Mouse (Mus musculus): ENCODE measurements around the gene Prdm9. TPM values are rescaled to one million over a fixed set of nuclear protein-coding genes. Genes with fewer than 3 reads are reported as not detected.

Gene Prdm9
- polyA plus RNA-seq, 1 experiment from 2014 or later, result 0.85 TPM

DNA sequence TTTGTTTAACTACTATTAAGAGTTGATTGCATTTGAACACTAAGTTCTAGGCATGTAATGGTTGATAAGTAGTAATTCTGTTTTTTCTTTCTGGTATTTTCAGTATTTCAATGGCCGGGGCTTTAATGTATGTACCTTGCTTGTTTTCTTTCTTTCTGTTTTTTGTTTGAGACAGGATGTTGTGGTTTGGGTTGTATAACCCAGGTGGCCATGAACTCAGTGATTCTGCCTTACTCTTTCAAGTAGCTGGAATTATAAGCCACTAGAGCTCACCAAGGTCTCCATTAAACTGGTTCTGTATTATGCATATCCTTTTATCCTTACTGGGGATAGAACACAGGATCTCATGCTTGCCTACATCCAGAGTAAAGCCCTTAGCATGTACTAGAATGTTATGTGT is 45.4 kb downstream of the Prdm9 start:
- DNase-seq (ENCODE audit: low spot score) (no peak), ATAC-seq (ENCODE audit: low FRiP score) (no peak)
- Histone ChIP-seq H3K9me3 (ENCODE audit: control insufficient read depth, low read length) (no peaks in the 10 kb centered on the region), H3K9ac (ENCODE audit: low read depth, low read length) (no peak overlapping the region), H3K27ac (ENCODE audit: low read depth, low read length) (no peak overlapping the region), H3K27me3 (ENCODE audit: control insufficient read depth, insufficient read depth, low read length) (no peaks in the 10 kb centered on the region), H3K4me1 (replicated peaks; ENCODE audit: control insufficient read depth, insufficient read depth, low read length) (no peaks in the 10 kb centered on the region), H3K36me3 (ENCODE audit: control insufficient read depth, insufficient read depth, low read length) (peaks cover 11% of the 10 kb centered on the region), H3K4me3 (ENCODE audit: low read depth, low read length) (no peak overlapping the region), H3K4me2 (replicated peaks; ENCODE audit: low read depth, low read length) (no peak overlapping the region)
- 91% methylated on average over 1 of the region's 1 CpGs for WGBS

GRCm38 (mm10) chr17:15518186-15518585 is 46.0 kb downstream of the Prdm9 start:
- ATAC-seq (ENCODE audit: low FRiP score), result no peak
- H3K4me3 ChIP-seq (ENCODE audit: low read depth, low read length), result no peak overlapping the region
- no peak overlapping the region for H3K9ac ChIP-seq (ENCODE audit: low read depth, low read length)
- H3K4me2 ChIP-seq (replicated peaks; ENCODE audit: low read depth, low read length), result no peak overlapping the region
- peaks cover 13% of the 10 kb centered on the region for H3K36me3 ChIP-seq (ENCODE audit: control insufficient read depth, insufficient read depth, low read length)
- no peaks in the 10 kb centered on the region for H3K27me3 ChIP-seq (ENCODE audit: control insufficient read depth, insufficient read depth, low read length)
- no peak for DNase-seq (ENCODE audit: low spot score)
- 92% methylated on average over 5 of the region's 5 CpGs for WGBS
- no peaks in the 10 kb centered on the region for H3K9me3 ChIP-seq (ENCODE audit: control insufficient read depth, low read length)
- H3K4me1 ChIP-seq (replicated peaks; ENCODE audit: control insufficient read depth, insufficient read depth, low read length), result no peaks in the 10 kb centered on the region
- no peak overlapping the region for H3K27ac ChIP-seq (ENCODE audit: low read depth, low read length)

DNA sequence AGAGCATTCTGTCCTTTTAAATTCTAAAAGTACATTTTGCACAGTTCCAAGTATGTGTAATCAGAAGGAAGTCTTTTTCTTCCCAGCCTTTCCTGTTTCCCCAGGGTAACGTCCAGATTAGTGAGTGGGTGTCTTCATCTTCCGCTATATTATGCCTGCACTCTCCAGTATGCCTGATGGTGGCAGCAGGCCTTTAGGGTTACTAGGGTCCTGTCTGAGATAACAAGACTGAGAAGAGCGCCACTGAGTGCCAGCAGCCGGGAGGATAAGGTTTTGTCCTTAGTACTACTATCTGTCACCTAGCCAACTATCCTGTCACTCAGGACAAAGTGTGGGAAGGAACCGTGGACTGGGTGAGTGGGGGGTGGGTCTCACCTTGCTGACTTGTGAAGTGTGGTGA is 46.4 kb downstream of the Prdm9 start:
- DNase-seq (ENCODE audit: low spot score) (no peak), ATAC-seq (ENCODE audit: low FRiP score) (no peak)
- Histone ChIP-seq H3K27me3 (ENCODE audit: control insufficient read depth, insufficient read depth, low read length) (no peaks in the 10 kb centered on the region), H3K36me3 (ENCODE audit: control insufficient read depth, insufficient read depth, low read length) (peaks cover 13% of the 10 kb centered on the region), H3K4me3 (ENCODE audit: low read depth, low read length) (no peak overlapping the region), H3K9me3 (ENCODE audit: control insufficient read depth, low read length) (no peaks in the 10 kb centered on the region), H3K4me2 (replicated peaks; ENCODE audit: low read depth, low read length) (no peak overlapping the region), H3K4me1 (replicated peaks; ENCODE audit: control insufficient read depth, insufficient read depth, low read length) (no peaks in the 10 kb centered on the region), H3K9ac (ENCODE audit: low read depth, low read length) (no peak overlapping the region), H3K27ac (ENCODE audit: low read depth, low read length) (no peak overlapping the region)
- WGBS, result 84% methylated on average over 5 of the region's 5 CpGs

DNA sequence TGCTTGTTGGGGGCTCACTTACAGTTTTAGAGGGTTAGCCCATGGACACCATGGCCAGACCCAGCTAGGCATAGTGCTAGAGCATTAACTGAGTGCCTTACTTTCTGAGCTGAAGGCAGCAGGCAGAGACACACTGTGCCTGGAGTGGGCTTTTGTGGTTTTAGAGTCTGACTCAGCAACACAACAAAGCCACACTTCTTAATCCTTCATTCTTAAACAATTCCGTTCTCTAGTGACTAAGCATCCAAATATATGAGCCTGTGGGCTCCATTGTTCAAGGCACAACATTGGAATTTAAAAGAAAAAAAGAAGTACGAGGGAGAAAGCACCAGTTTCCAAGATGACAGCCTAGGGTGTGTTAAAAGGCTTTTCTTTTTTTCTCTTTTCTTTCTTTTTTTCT is 53.5 kb downstream of the Prdm9 start:
- H3K36me3 ChIP-seq (ENCODE audit: control insufficient read depth, insufficient read depth, low read length), result peaks cover 14% of the 10 kb centered on the region
- 87% methylated on average over 2 of the region's 2 CpGs for WGBS
- H3K27me3 ChIP-seq (ENCODE audit: control insufficient read depth, insufficient read depth, low read length), result no peaks in the 10 kb centered on the region
- H3K9ac ChIP-seq (ENCODE audit: low read depth, low read length), result no peak overlapping the region
- H3K4me2 ChIP-seq (replicated peaks; ENCODE audit: low read depth, low read length), result no peak overlapping the region
- DNase-seq (ENCODE audit: low spot score) (no peak), ATAC-seq (ENCODE audit: low FRiP score) (no peak)
- H3K4me1 ChIP-seq (replicated peaks; ENCODE audit: control insufficient read depth, insufficient read depth, low read length), result no peaks in the 10 kb centered on the region
- no peak overlapping the region for H3K4me3 ChIP-seq (ENCODE audit: low read depth, low read length)
- H3K9me3 ChIP-seq (ENCODE audit: control insufficient read depth, low read length), result no peaks in the 10 kb centered on the region
- no peak overlapping the region for H3K27ac ChIP-seq (ENCODE audit: low read depth, low read length)

DNA sequence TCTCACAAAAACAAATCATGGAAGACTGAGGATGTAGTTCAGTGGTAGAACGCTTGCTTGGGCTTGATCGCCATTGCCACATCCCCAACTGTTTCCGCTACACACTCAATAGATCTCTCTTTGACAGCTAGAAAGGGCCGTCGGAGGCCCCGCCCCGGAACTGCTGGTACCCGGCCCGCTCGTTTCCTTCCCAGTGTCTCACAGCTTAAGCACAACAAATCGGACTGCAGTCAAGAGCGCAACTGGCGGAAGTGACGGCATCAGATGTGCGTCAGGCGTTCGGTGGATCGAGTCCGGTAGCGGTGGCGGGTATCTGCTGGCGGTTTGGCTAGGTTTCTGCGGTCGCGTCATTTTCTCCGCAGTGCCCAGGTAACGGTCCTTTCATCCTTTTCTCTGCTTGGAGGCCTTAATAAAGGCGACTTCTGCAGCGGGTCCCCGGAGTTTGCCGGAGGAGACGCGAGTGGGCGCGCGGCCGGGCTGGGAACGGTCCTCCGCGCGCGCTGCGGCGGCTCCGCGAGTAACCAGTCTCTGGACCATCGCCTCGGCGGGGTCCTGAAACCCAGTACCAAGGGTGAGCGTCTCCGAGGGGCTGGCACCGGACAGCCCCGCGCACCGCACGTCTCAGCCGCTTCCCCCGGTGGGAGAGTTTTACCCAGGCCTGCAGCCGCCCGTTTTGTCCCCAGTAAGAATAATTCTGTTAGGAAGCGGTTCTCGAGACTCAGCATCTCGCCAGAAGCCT is 64.3 kb downstream of the Prdm9 start, which contains the start of the genes Psmb1 and Tbp:
Gene Psmb1, minus strand, starts transcription at position 96 of the 739 bp plus-strand sequence.
Gene Tbp, plus strand, starts transcription at position 233 of the 739 bp plus-strand sequence.
- H3K9ac ChIP-seq (ENCODE audit: low read depth, low read length), result peak within 1 kb of the TSS; percentile 91
- WGBS, result under 1% methylated on average over 62 of the region's 63 CpGs

GRCm38 (mm10) chr17:15498753-15499113 is 65.4 kb downstream of the Prdm9 start:
- no peak for ATAC-seq (ENCODE audit: low FRiP score)
- no peak overlapping the region for H3K27ac ChIP-seq (ENCODE audit: low read depth, low read length)

More for the DNA sequence above, 64.3 kb downstream of the Prdm9 start, which contains the start of the genes Psmb1 and Tbp:
- Histone ChIP-seq H3K4me3 (ENCODE audit: low read depth, low read length) (peak within 1 kb of the TSS; percentile 97), H3K4me2 (replicated peaks; ENCODE audit: low read depth, low read length) (peak within 1 kb of the TSS; percentile 82), H3K36me3 (ENCODE audit: control insufficient read depth, insufficient read depth, low read length) (no peaks in the 10 kb centered on the region), H3K9me3 (ENCODE audit: control insufficient read depth, low read length) (no peaks in the 10 kb centered on the region), H3K27me3 (ENCODE audit: control insufficient read depth, insufficient read depth, low read length) (no peaks in the 10 kb centered on the region), H3K27ac (ENCODE audit: low read depth, low read length) (peak within 1 kb of the TSS; percentile 65), H3K4me1 (replicated peaks; ENCODE audit: control insufficient read depth, insufficient read depth, low read length) (no peaks in the 10 kb centered on the region; the same call in 1 of the 2 replicates)
- ATAC-seq (ENCODE audit: low FRiP score) (peak; percentile 94), DNase-seq (ENCODE audit: low spot score) (peak; percentile 99)

DNA sequence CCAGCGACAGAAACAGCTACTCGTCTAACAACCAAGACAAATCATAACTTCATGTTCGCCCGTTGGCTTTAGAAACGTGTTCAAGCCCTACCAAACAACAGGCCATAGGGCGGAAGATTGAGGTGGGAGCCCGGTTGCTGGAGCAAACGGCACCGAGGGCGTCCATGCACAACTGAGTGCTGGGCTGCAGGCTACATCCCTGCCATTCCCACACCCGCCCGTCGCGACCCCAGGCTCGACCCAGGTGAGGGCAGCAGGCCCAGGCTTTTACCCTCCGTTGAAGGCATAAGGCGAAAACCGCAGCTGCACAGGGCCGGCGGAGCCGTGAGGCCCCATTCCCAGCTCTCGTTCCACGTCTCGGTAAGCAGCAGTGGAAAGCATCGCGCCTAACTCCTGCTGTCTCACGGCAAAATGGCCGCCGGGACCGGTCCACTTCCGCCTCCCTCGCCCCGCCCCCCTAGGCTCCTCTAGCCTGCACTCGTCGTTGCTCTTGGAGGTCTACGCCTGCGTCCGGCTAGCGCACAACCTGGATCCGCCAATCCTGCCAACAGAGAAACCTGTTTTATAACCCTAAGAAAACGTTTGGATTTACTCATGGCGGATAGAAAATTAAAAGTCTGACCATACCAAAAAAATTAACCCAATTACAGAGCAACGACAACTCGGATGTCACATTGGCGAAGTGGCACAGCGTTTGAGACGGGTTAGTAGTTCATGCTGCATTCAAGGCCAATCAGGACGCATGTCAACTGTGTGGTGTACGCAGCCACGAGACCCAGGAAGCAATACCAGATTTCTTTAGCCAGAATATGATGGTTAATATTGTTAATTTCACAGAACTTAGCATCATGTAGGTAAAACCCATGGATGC is 66.0 kb downstream of the Prdm9 start:
- peak; percentile 94 for ATAC-seq (ENCODE audit: low FRiP score)
- under 1% methylated on average over 50 of the region's 50 CpGs for WGBS
- DNase-seq (ENCODE audit: low spot score), result peak; percentile 94

More at GRCm38 (mm10) chr17:15498753-15499113, 65.4 kb downstream of the Prdm9 start:
- Histone ChIP-seq H3K4me2 (replicated peaks; ENCODE audit: low read depth, low read length) (peak overlapping the region; percentile 82), H3K4me3 (ENCODE audit: low read depth, low read length) (peak overlapping the region; percentile 82), H3K4me1 (replicated peaks; ENCODE audit: control insufficient read depth, insufficient read depth, low read length) (no peaks in the 10 kb centered on the region; the same call in 1 of the 2 replicates), H3K36me3 (ENCODE audit: control insufficient read depth, insufficient read depth, low read length) (no peaks in the 10 kb centered on the region), H3K27me3 (ENCODE audit: control insufficient read depth, insufficient read depth, low read length) (no peaks in the 10 kb centered on the region), H3K9ac (ENCODE audit: low read depth, low read length) (peak overlapping the region; percentile 79; the same call in 1 of the 2 replicates), H3K9me3 (ENCODE audit: control insufficient read depth, low read length) (no peaks in the 10 kb centered on the region)
- DNase-seq (ENCODE audit: low spot score), result no peak
- WGBS, result 53% methylated on average over 7 of the region's 7 CpGs

More for the DNA sequence above, 66.0 kb downstream of the Prdm9 start:
- Histone ChIP-seq H3K27me3 (ENCODE audit: control insufficient read depth, insufficient read depth, low read length) (no peaks in the 10 kb centered on the region), H3K4me1 (replicated peaks; ENCODE audit: control insufficient read depth, insufficient read depth, low read length) (no peaks in the 10 kb centered on the region; the same call in 1 of the 2 replicates), H3K9ac (ENCODE audit: low read depth, low read length) (peak overlapping the region; percentile 79), H3K9me3 (ENCODE audit: control insufficient read depth, low read length) (no peaks in the 10 kb centered on the region), H3K4me3 (ENCODE audit: low read depth, low read length) (peak overlapping the region; percentile 82), H3K4me2 (replicated peaks; ENCODE audit: low read depth, low read length) (peak overlapping the region; percentile 82), H3K27ac (ENCODE audit: low read depth, low read length) (peak overlapping the region; percentile 81), H3K36me3 (ENCODE audit: control insufficient read depth, insufficient read depth, low read length) (no peaks in the 10 kb centered on the region)
